Mouse (Mus musculus) spleen, postnatal 4 days (tissue): ENCODE measurements around the gene Taf3.

ENCODE experiments used
- DNase-seq, 2 experiments: peaks; one replicate each; pipeline ENCODE4 v3.0.0; 2022; ENCODE audit warnings: low spot score in 2 of 2

The Taf3 gene

GRCm38 (mm10) chr2:10048461-10048860, at the start of gene Taf3:
TSS of gene Taf3 (minus strand) at chr2:10048596.
- peak; percentile 93 to 96 for DNase-seq

GRCm38 (mm10) chr2:10094327-10095100, 46.1 kb upstream of the Taf3 start:
- DNase-seq, result no peak

- no peak for DNase-seq
Observed at GRCm38 (mm10) chr2:10087256-10087850, 39.0 kb upstream of the Taf3 start.

GRCm38 (mm10) chr2:10082737-10083136, 34.3 kb upstream of the Taf3 start:
- no peak for DNase-seq

GRCm38 (mm10) chr2:10081453-10082080, 33.2 kb upstream of the Taf3 start:
- DNase-seq, result no peak

- DNase-seq, result peak; percentile 96 to 99
Observed at GRCm38 (mm10) chr2:10080310-10081010, 32.1 kb upstream of the Taf3 start, which contains the start of the genes Atp5c1 and Kin. TSS of gene Atp5c1 (minus strand) at chr2:10080510. TSS of gene Kin (plus strand) at chr2:10080593.

GRCm38 (mm10) chr2:10079745-10080309, 31.4 kb upstream of the Taf3 start:
- DNase-seq, result no peak

- DNase-seq, result no peak
Observed at GRCm38 (mm10) chr2:10076675-10077074, 28.3 kb upstream of the Taf3 start.

GRCm38 (mm10) chr2:10074470-10074869, 26.1 kb upstream of the Taf3 start:
- DNase-seq, result no peak

GRCm38 (mm10) chr2:10071751-10072150, 23.4 kb upstream of the Taf3 start:
- DNase-seq, result no peak

- DNase-seq, result no peak
Observed at GRCm38 (mm10) chr2:10058836-10059235, 10.4 kb upstream of the Taf3 start.

GRCm38 (mm10) chr2:10051996-10052395, 3.6 kb upstream of the Taf3 start:
- DNase-seq, result no peak

GRCm38 (mm10) chr2:10050878-10051277, 2.5 kb upstream of the Taf3 start:
- DNase-seq, result no peak

GRCm38 (mm10) chr2:10049456-10049855, 1.1 kb upstream of the Taf3 start:
- no peak for DNase-seq

GRCm38 (mm10) chr2:10047758-10048436, 499 bp downstream of the Taf3 start:
- DNase-seq, result peak; percentile 35 to 76

GRCm38 (mm10) chr2:10034976-10035375, 13.4 kb downstream of the Taf3 start:
- DNase-seq, result no peak

- no peak for DNase-seq
Observed at GRCm38 (mm10) chr2:10033684-10034083, 14.7 kb downstream of the Taf3 start.

- no peak for DNase-seq
Observed at GRCm38 (mm10) chr2:10029755-10030154, 18.6 kb downstream of the Taf3 start.

- DNase-seq, result no peak
Observed at GRCm38 (mm10) chr2:10024264-10024663, 24.1 kb downstream of the Taf3 start.

- DNase-seq, result no peak
Observed at GRCm38 (mm10) chr2:10021296-10021695, 27.1 kb downstream of the Taf3 start.

GRCm38 (mm10) chr2:10014951-10015635, 33.3 kb downstream of the Taf3 start:
- no peak for DNase-seq
